Mouse (Mus musculus) hindbrain, embryonic 13.5 days (tissue): ENCODE results near the gene Tbx21. TPM values are rescaled to one million over a fixed set of nuclear protein-coding genes. Genes with fewer than 3 reads are reported as not detected.
A peak's percentile ranks its signal among the peaks of the same experiment; 100 is the strongest.

Source experiments
- ATAC-seq: fragments of 200-750 bp; cut with Nextera tagmentation; 2 replicates; pipeline ENCODE4 v1.8.0; 2017; ENCODE audit warnings: moderate TSS enrichment; ENCODE audit not compliant: low FRiP score
- H3K27ac ChIP-seq: fragments of 300-500 bp; sonication (generic); 2 replicates; pipeline ENCODE4 v1.5.1; 2015; ENCODE audit warnings: inconsistent platforms, mild to moderate bottlenecking, moderate library complexity
- H3K27me3 ChIP-seq: fragments of 300-500 bp; sonication (generic); 2 replicates; pipeline ENCODE4 v1.6.1; 2015; ENCODE audit warnings: mild to moderate bottlenecking, inconsistent platforms
- H3K36me3 ChIP-seq: fragments of 300-500 bp; sonication (generic); 2 replicates; pipeline ENCODE4 v1.6.1; 2015; ENCODE audit warnings: mild to moderate bottlenecking, inconsistent platforms
- H3K4me1 ChIP-seq: fragments of 300-500 bp; sonication (generic); replicated peaks from 2 replicates; pipeline ENCODE4 v1.6.1; 2015; ENCODE audit warnings: inconsistent platforms
- H3K4me2 ChIP-seq: fragments of 300-500 bp; sonication (generic); 2 replicates; pipeline ENCODE4 v1.6.1; 2015; ENCODE audit warnings: inconsistent platforms, mild to moderate bottlenecking, moderate library complexity
- H3K4me3 ChIP-seq: fragments of 300-500 bp; sonication (generic); 2 replicates; pipeline ENCODE4 v1.5.1; 2015; ENCODE audit warnings: mild to moderate bottlenecking, inconsistent platforms
- H3K9ac ChIP-seq: fragments of 300-500 bp; sonication (generic); 2 replicates; pipeline ENCODE4 v1.6.1; 2015; ENCODE audit warnings: mild to moderate bottlenecking, inconsistent platforms
- H3K9me3 ChIP-seq: fragments of 300-500 bp; sonication (generic); 2 replicates; pipeline ENCODE4 v1.6.1; 2016; ENCODE audit warnings: inconsistent platforms
- WGBS: fragments of 180-500 bp; shearing (Covaris S2); methylation state at CpG from one replicate; pipeline ENCODE4 v1.1.7; 2015; 5-methylcytosine and 5-hydroxymethylcytosine counted together
- polyA plus RNA-seq: library from polyadenylated mRNA; unstranded; fragments of >200 nt; fragmentation: Nextera tagmentation; extraction: Ambion mirVana; gene quantifications from 2 replicates; pipeline ENCODE4 v1.2.1, GENCODE M21; 2015

The Tbx21 gene
- polyA plus RNA-seq, 1 experiment from 2014 or later, result 0.21 TPM

- Histone ChIP-seq H3K4me2 (peak overlapping the region; percentile 62), H3K4me1 (peaks cover 46% of the 10 kb centered on the region), H3K27me3 (peaks cover 53% of the 10 kb centered on the region), H3K36me3 (no peaks in the 10 kb centered on the region), H3K27ac (no peak overlapping the region), H3K4me3 (peak overlapping the region; percentile 38), H3K9me3 (no peaks in the 10 kb centered on the region), H3K9ac (peak overlapping the region; percentile 69)
- WGBS, result 19% methylated on average over 19 of the region's 19 CpGs
- no peak for ATAC-seq
These were observed 12.5 kb upstream of the Tbx21 start for GRCm38 (mm10) chr11:97127470-97128223.

- no peaks in the 10 kb centered on the region for H3K9me3 ChIP-seq
- WGBS, result 4% methylated on average over 32 of the region's 32 CpGs
- peak overlapping the region; percentile 38 for H3K4me3 ChIP-seq
- H3K27ac ChIP-seq, result no peak overlapping the region
- peak overlapping the region; percentile 62 for H3K4me2 ChIP-seq
- peaks cover 41% of the 10 kb centered on the region for H3K4me1 ChIP-seq
- H3K27me3 ChIP-seq, result peaks cover 46% of the 10 kb centered on the region
- H3K36me3 ChIP-seq, result no peaks in the 10 kb centered on the region
- peak overlapping the region; percentile 69 for H3K9ac ChIP-seq
- ATAC-seq, result no peak
These were observed 11.7 kb upstream of the Tbx21 start for GRCm38 (mm10) chr11:97126645-97127468.

GRCm38 (mm10) chr11:97124266-97125036 is 9.3 kb upstream of the Tbx21 start:
- no peak overlapping the region for H3K4me3 ChIP-seq
- no peak overlapping the region for H3K27ac ChIP-seq
- no peaks in the 10 kb centered on the region for H3K36me3 ChIP-seq
- H3K9me3 ChIP-seq, result no peaks in the 10 kb centered on the region
- no peak overlapping the region for H3K9ac ChIP-seq
- H3K27me3 ChIP-seq, result peaks cover 34% of the 10 kb centered on the region
- ATAC-seq, result no peak
- no peak overlapping the region for H3K4me2 ChIP-seq
- peaks cover 44% of the 10 kb centered on the region for H3K4me1 ChIP-seq
- 57% methylated on average over 10 of the region's 10 CpGs for WGBS

GRCm38 (mm10) chr11:97123282-97123890 is 8.3 kb upstream of the Tbx21 start:
- no peak for ATAC-seq
- peaks cover 44% of the 10 kb centered on the region for H3K4me1 ChIP-seq
- H3K4me2 ChIP-seq, result no peak overlapping the region
- WGBS, result 17% methylated on average over 11 of the region's 11 CpGs
- H3K36me3 ChIP-seq, result no peaks in the 10 kb centered on the region
- H3K9ac ChIP-seq, result no peak overlapping the region
- no peaks in the 10 kb centered on the region for H3K9me3 ChIP-seq
- H3K4me3 ChIP-seq, result no peak overlapping the region
- H3K27me3 ChIP-seq, result peaks cover 37% of the 10 kb centered on the region
- no peak overlapping the region for H3K27ac ChIP-seq

GRCm38 (mm10) chr11:97120641-97121040 is 5.5 kb upstream of the Tbx21 start:
- whole genome bisulfite sequencing, result 56% methylated on average over 3 of the region's 3 CpGs
- no peaks in the 10 kb centered on the region for H3K36me3 ChIP-seq
- no peak overlapping the region for H3K27ac ChIP-seq
- peaks cover 47% of the 10 kb centered on the region for H3K27me3 ChIP-seq
- no peak for ATAC-seq
- no peaks in the 10 kb centered on the region for H3K9me3 ChIP-seq
- peak overlapping the region; percentile 8; the same call in 1 of the 2 replicates for H3K9ac ChIP-seq
- H3K4me1 ChIP-seq, result peaks cover 23% of the 10 kb centered on the region
- H3K4me3 ChIP-seq, result no peak overlapping the region
- H3K4me2 ChIP-seq, result no peak overlapping the region

- ATAC-seq, result no peak
- 46% methylated on average over 10 of the region's 10 CpGs for WGBS
These were observed 5.1 kb upstream of the Tbx21 start for GRCm38 (mm10) chr11:97120221-97120620.

GRCm38 (mm10) chr11:97115797-97116196 is 666 bp upstream of the Tbx21 start:
- Histone ChIP-seq H3K27me3 (peaks cover 80% of the 10 kb centered on the region), H3K9me3 (no peaks in the 10 kb centered on the region)

More at GRCm38 (mm10) chr11:97120221-97120620, 5.1 kb upstream of the Tbx21 start:
- Histone ChIP-seq H3K4me3 (no peak overlapping the region), H3K4me1 (peaks cover 27% of the 10 kb centered on the region), H3K9me3 (no peaks in the 10 kb centered on the region), H3K27me3 (peaks cover 51% of the 10 kb centered on the region), H3K9ac (no peak overlapping the region), H3K27ac (no peak overlapping the region), H3K36me3 (no peaks in the 10 kb centered on the region), H3K4me2 (no peak overlapping the region)

GRCm38 (mm10) chr11:97112519-97113125 is 2.5 kb downstream of the Tbx21 start:
- H3K4me2 ChIP-seq, result no peak overlapping the region
- peaks cover 18% of the 10 kb centered on the region for H3K4me1 ChIP-seq
- H3K27ac ChIP-seq, result no peak overlapping the region
- no peaks in the 10 kb centered on the region for H3K36me3 ChIP-seq
- no peak overlapping the region for H3K4me3 ChIP-seq
- no peaks in the 10 kb centered on the region for H3K9me3 ChIP-seq
- no peak overlapping the region for H3K9ac ChIP-seq
- WGBS, result 82% methylated on average over 9 of the region's 9 CpGs
- H3K27me3 ChIP-seq, result peaks cover 68% of the 10 kb centered on the region
- no peak for ATAC-seq

More at GRCm38 (mm10) chr11:97115797-97116196, 666 bp upstream of the Tbx21 start:
- ATAC-seq, result no peak
- Histone ChIP-seq H3K4me3 (no peak overlapping the region), H3K4me1 (peaks cover 21% of the 10 kb centered on the region), H3K27ac (no peak overlapping the region), H3K9ac (no peak overlapping the region), H3K36me3 (no peaks in the 10 kb centered on the region), H3K4me2 (peak overlapping the region; percentile 67; the same call in 1 of the 2 replicates)
- WGBS, result 12% methylated on average over 11 of the region's 11 CpGs

GRCm38 (mm10) chr11:97108976-97109375 is 6.2 kb downstream of the Tbx21 start:
- no peak for ATAC-seq
- H3K4me2 ChIP-seq, result no peak overlapping the region
- WGBS, result 84% methylated on average over 16 of the region's 16 CpGs
- peaks cover 31% of the 10 kb centered on the region for H3K27me3 ChIP-seq
- H3K36me3 ChIP-seq, result no peaks in the 10 kb centered on the region
- H3K9me3 ChIP-seq, result no peaks in the 10 kb centered on the region
- no peak overlapping the region for H3K9ac ChIP-seq
- peaks cover 2% of the 10 kb centered on the region for H3K4me1 ChIP-seq
- no peak overlapping the region for H3K4me3 ChIP-seq
- H3K27ac ChIP-seq, result no peak overlapping the region

GRCm38 (mm10) chr11:97104091-97104483 is 11.0 kb downstream of the Tbx21 start:
- Histone ChIP-seq H3K36me3 (no peaks in the 10 kb centered on the region), H3K4me3 (no peak overlapping the region), H3K27me3 (peaks cover 19% of the 10 kb centered on the region), H3K9ac (no peak overlapping the region), H3K4me2 (no peak overlapping the region), H3K9me3 (no peaks in the 10 kb centered on the region), H3K27ac (no peak overlapping the region), H3K4me1 (no peaks in the 10 kb centered on the region)
- ATAC-seq, result no peak
- 92% methylated on average over 9 of the region's 9 CpGs for WGBS
